Mouse (Mus musculus): Measurements from ENCODE around the gene Ifitm3. TPM values are rescaled to one million over a fixed set of nuclear protein-coding genes. Genes with fewer than 3 reads are reported as not detected.
A peak's percentile ranks its signal among the peaks of the same experiment; 100 is the strongest.
"Not testable (repeated sequence)": the region's sequence is repeated elsewhere in the genome, so short reads cannot be mapped to it uniquely, and the experiment has no call there.

The Ifitm3 gene
- polyA plus RNA-seq, 1 experiment from 2014 or later, result 36.8 TPM

- H3K36me3 ChIP-seq, result no peaks in the 10 kb centered on the region
- no peak for ATAC-seq (ENCODE audit: low FRiP score, low read depth)
- no peak within 1 kb of the TSS for H3K4me3 ChIP-seq
- H3K4me1 ChIP-seq (replicated peaks), result peaks cover 17% of the 10 kb centered on the region; the same call in 1 of the 2 replicates
- no peak within 1 kb of the TSS for H3K9ac ChIP-seq
- H3K4me2 ChIP-seq, result no peak within 1 kb of the TSS
- no peak within 1 kb of the TSS for H3K27ac ChIP-seq (replicated peaks)
- H3K27me3 ChIP-seq, result no peaks in the 10 kb centered on the region
- 97% methylated on average over 2 of the region's 2 CpGs for WGBS
- no peaks in the 10 kb centered on the region for H3K9me3 ChIP-seq
These were observed 18.3 kb upstream of the Ifitm3 start, which contains the start of gene Gm17387 for GRCm38 (mm10) chr7:141028831-141029230. TSS of gene Gm17387 (plus strand) at chr7:141029131.

GRCm38 (mm10) chr7:141026740-141027098, 16.1 kb upstream of the Ifitm3 start:
- H3K9me3 ChIP-seq, result no peaks in the 10 kb centered on the region
- peaks cover 17% of the 10 kb centered on the region; the same call in 1 of the 2 replicates for H3K4me1 ChIP-seq (replicated peaks)
- WGBS, result 38% methylated on average over 5 of the region's 5 CpGs
- H3K27me3 ChIP-seq, result no peaks in the 10 kb centered on the region
- H3K4me2 ChIP-seq, result no peak overlapping the region
- peak overlapping the region; percentile 67 for H3K27ac ChIP-seq (replicated peaks)
- no peak overlapping the region for H3K9ac ChIP-seq
- no peaks in the 10 kb centered on the region for H3K36me3 ChIP-seq
- 0 out of 2 replicates have a peak, but pooled peaks have one; percentile 31 for ATAC-seq (ENCODE audit: low FRiP score, low read depth)
- no peak overlapping the region for H3K4me3 ChIP-seq

- 0 out of 2 replicates have a peak, but pooled peaks have one; percentile 13 for ATAC-seq (ENCODE audit: low FRiP score, low read depth)
- no peak overlapping the region for H3K4me3 ChIP-seq
- peaks cover 17% of the 10 kb centered on the region; the same call in 1 of the 2 replicates for H3K4me1 ChIP-seq (replicated peaks)
- H3K9ac ChIP-seq, result no peak overlapping the region
- H3K9me3 ChIP-seq, result no peaks in the 10 kb centered on the region
- 17% methylated on average over 6 of the region's 6 CpGs for WGBS
- no peaks in the 10 kb centered on the region for H3K27me3 ChIP-seq
- peak overlapping the region; percentile 67 for H3K27ac ChIP-seq (replicated peaks)
- H3K36me3 ChIP-seq, result no peaks in the 10 kb centered on the region
- no peak overlapping the region for H3K4me2 ChIP-seq
These were observed 15.6 kb upstream of the Ifitm3 start for GRCm38 (mm10) chr7:141026097-141026739.

GRCm38 (mm10) chr7:141024865-141025838, 14.6 kb upstream of the Ifitm3 start:
- no peaks in the 10 kb centered on the region for H3K36me3 ChIP-seq
- no peaks in the 10 kb centered on the region for H3K9me3 ChIP-seq
- H3K4me3 ChIP-seq, result no peak overlapping the region
- 19% methylated on average over 6 of the region's 6 CpGs for WGBS
- H3K4me2 ChIP-seq, result no peak overlapping the region
- ATAC-seq (ENCODE audit: low FRiP score, low read depth), result peak; percentile 77; the same call in 1 of the 2 replicates
- no peaks in the 10 kb centered on the region for H3K27me3 ChIP-seq
- no peak overlapping the region for H3K9ac ChIP-seq
- H3K27ac ChIP-seq (replicated peaks), result peak overlapping the region; percentile 80
- peaks cover 17% of the 10 kb centered on the region; the same call in 1 of the 2 replicates for H3K4me1 ChIP-seq (replicated peaks)

- peaks cover 17% of the 10 kb centered on the region; the same call in 1 of the 2 replicates for H3K4me1 ChIP-seq (replicated peaks)
- 82% methylated on average over 14 of the region's 14 CpGs for WGBS
- H3K36me3 ChIP-seq, result no peaks in the 10 kb centered on the region
These were observed 11.2 kb upstream of the Ifitm3 start for GRCm38 (mm10) chr7:141021489-141022449.

GRCm38 (mm10) chr7:141019028-141019427, 8.5 kb upstream of the Ifitm3 start:
- no peaks in the 10 kb centered on the region for H3K36me3 ChIP-seq
- no peak overlapping the region for H3K4me2 ChIP-seq
- H3K4me1 ChIP-seq (replicated peaks), result no peaks in the 10 kb centered on the region
- H3K27ac ChIP-seq (replicated peaks), result no peak overlapping the region
- no peak overlapping the region for H3K4me3 ChIP-seq
- no peak for ATAC-seq (ENCODE audit: low FRiP score, low read depth)
- WGBS, result 96% methylated on average over 5 of the region's 5 CpGs
- H3K9ac ChIP-seq, result no peak overlapping the region
- no peaks in the 10 kb centered on the region for H3K27me3 ChIP-seq
- no peaks in the 10 kb centered on the region for H3K9me3 ChIP-seq

More at GRCm38 (mm10) chr7:141021489-141022449, 11.2 kb upstream of the Ifitm3 start:
- no peak for ATAC-seq (ENCODE audit: low FRiP score, low read depth)
- Histone ChIP-seq H3K27ac (replicated peaks) (no peak overlapping the region), H3K27me3 (no peaks in the 10 kb centered on the region), H3K4me3 (no peak overlapping the region), H3K9me3 (no peaks in the 10 kb centered on the region), H3K4me2 (no peak overlapping the region), H3K9ac (no peak overlapping the region)

GRCm38 (mm10) chr7:141017824-141018223, 7.3 kb upstream of the Ifitm3 start, which contains the start of gene Ifitm6:
TSS of gene Ifitm6 (minus strand) at chr7:141017924.
- ATAC-seq (ENCODE audit: low FRiP score, low read depth); H3K9ac ChIP-seq; H3K4me3 ChIP-seq; H3K27ac ChIP-seq (replicated peaks); H3K4me2 ChIP-seq; H3K9me3 ChIP-seq; H3K27me3 ChIP-seq; H3K36me3 ChIP-seq; H3K4me1 ChIP-seq (replicated peaks): not testable (repeated sequence)
- 91% methylated on average over 1 of the region's 1 CpGs for WGBS

- H3K4me2 ChIP-seq, result no peak overlapping the region
- no peak overlapping the region for H3K27ac ChIP-seq (replicated peaks)
- no peak overlapping the region for H3K9ac ChIP-seq
- H3K4me1 ChIP-seq (replicated peaks), result no peaks in the 10 kb centered on the region
- H3K36me3 ChIP-seq, result no peaks in the 10 kb centered on the region
- ATAC-seq (ENCODE audit: low FRiP score, low read depth), result no peak
- H3K9me3 ChIP-seq, result no peaks in the 10 kb centered on the region
- WGBS, result 88% methylated on average over 10 of the region's 10 CpGs
- no peaks in the 10 kb centered on the region for H3K27me3 ChIP-seq
- no peak overlapping the region for H3K4me3 ChIP-seq
These were observed 6.4 kb upstream of the Ifitm3 start for GRCm38 (mm10) chr7:141016707-141017697.

GRCm38 (mm10) chr7:141011238-141011770, 734 bp upstream of the Ifitm3 start:
- Histone ChIP-seq H3K4me1 (replicated peaks) (peaks cover 6% of the 10 kb centered on the region; the same call in 1 of the 2 replicates), H3K4me3 (no peak overlapping the region), H3K4me2 (no peak overlapping the region), H3K9me3 (no peaks in the 10 kb centered on the region), H3K36me3 (no peaks in the 10 kb centered on the region), H3K9ac (no peak overlapping the region), H3K27me3 (no peaks in the 10 kb centered on the region), H3K27ac (replicated peaks) (no peak overlapping the region)
- 88% methylated on average over 7 of the region's 7 CpGs for WGBS
- ATAC-seq (ENCODE audit: low FRiP score, low read depth), result no peak

GRCm38 (mm10) chr7:141009665-141010064, 905 bp downstream of the Ifitm3 start:
- H3K27me3 ChIP-seq, result no peaks in the 10 kb centered on the region
- WGBS, result 91% methylated on average over 9 of the region's 9 CpGs
- H3K4me2 ChIP-seq, result peak overlapping the region; percentile 35
- H3K9me3 ChIP-seq, result no peaks in the 10 kb centered on the region
- no peak overlapping the region for H3K27ac ChIP-seq (replicated peaks)
- no peaks in the 10 kb centered on the region for H3K36me3 ChIP-seq
- peak overlapping the region; percentile 19; the same call in 1 of the 2 replicates for H3K4me3 ChIP-seq
- ATAC-seq (ENCODE audit: low FRiP score, low read depth), result no peak
- no peak overlapping the region for H3K9ac ChIP-seq
- peaks cover 6% of the 10 kb centered on the region; the same call in 1 of the 2 replicates for H3K4me1 ChIP-seq (replicated peaks)
